Mouse (Mus musculus) C2C12 (cell line): ENCODE results near the gene Tnfsf4. TPM values are rescaled to one million over a fixed set of nuclear protein-coding genes. Genes with fewer than 3 reads are reported as not detected.

Experiments used
- H3K27me3 ChIP-seq: one replicate; pipeline ENCODE4 v1.6.1; 2011; ENCODE audit not compliant: control insufficient read depth, insufficient read depth, insufficient read length
- H3K36me3 ChIP-seq: one replicate; pipeline ENCODE4 v1.6.1; 2011; ENCODE audit not compliant: control insufficient read depth, insufficient read depth
- H3K4me3 ChIP-seq: one replicate; pipeline ENCODE4 v1.5.1; 2011; ENCODE audit warnings: mild to moderate bottlenecking, control low read depth; ENCODE audit not compliant: poor library complexity, insufficient read depth, severe bottlenecking
- H3K79me2 ChIP-seq: one replicate; pipeline ENCODE4 v1.6.1; 2011; ENCODE audit not compliant: control insufficient read depth, insufficient read depth
- H3K79me3 ChIP-seq: one replicate; pipeline ENCODE4 v1.6.1; 2011; ENCODE audit warnings: low read depth, control low read depth
- H3ac ChIP-seq: one replicate; pipeline ENCODE3; 2011; ENCODE audit warnings: low read depth; ENCODE audit not compliant: control insufficient read depth, insufficient read length
- CEBPB ChIP-seq: IDR thresholded peaks from one replicate; pipeline ENCODE4 v1.6.1; 2011; ENCODE audit warnings: low read depth, mild to moderate bottlenecking, control low read depth, moderate library complexity
- CTCF ChIP-seq: IDR thresholded peaks from one replicate; pipeline ENCODE4 v1.5.1; 2011; ENCODE audit not compliant: control insufficient read depth, insufficient read depth, insufficient read length
- FOSL1 ChIP-seq: IDR thresholded peaks from one replicate; pipeline ENCODE4 v1.8.0; 2011; ENCODE audit warnings: mild to moderate bottlenecking, low read length; ENCODE audit not compliant: poor library complexity, insufficient read depth, severe bottlenecking
- MAX ChIP-seq: IDR thresholded peaks from one replicate; pipeline ENCODE4 v1.6.1; 2011; ENCODE audit warnings: mild to moderate bottlenecking, control low read depth
- MYOD1 ChIP-seq: IDR thresholded peaks from one replicate; pipeline ENCODE4 v1.6.1; 2011; ENCODE audit warnings: low read depth; ENCODE audit not compliant: control insufficient read depth, insufficient read length
- MYOG ChIP-seq: IDR thresholded peaks from one replicate; pipeline ENCODE4 v1.6.1; 2011; ENCODE audit not compliant: control insufficient read depth, insufficient read length; ENCODE audit errors: extremely low read depth
- USF1 ChIP-seq: IDR thresholded peaks from one replicate; pipeline ENCODE4 v1.6.1; 2011; ENCODE audit warnings: low read depth, mild to moderate bottlenecking, control low read depth, moderate library complexity
- polyA plus RNA-seq: library from polyadenylated mRNA; unstranded; fragments of >200 nt; fragmentation: generic; extraction: Trizol; gene quantifications from one replicate; pipeline ENCODE4 v1.2.1, GENCODE M21; 2012; ENCODE audit warnings: missing spikeins

Tnfsf4 gene
- polyA plus RNA-seq, 1 experiment = not detected

GRCm38 (mm10) chr1:161463388-161464085 lies 68.3 kb downstream of the Tnfsf4 start:
- Histone ChIP-seq H3K4me3 (no peak overlapping the region), H3K79me3 (no peaks in the 10 kb centered on the region), H3K36me3 (no peaks in the 10 kb centered on the region), H3ac (no peak overlapping the region), H3K27me3 (no peaks in the 10 kb centered on the region), H3K79me2 (no peaks in the 10 kb centered on the region)
- no peak for TF ChIP-seq FOSL1
- no peak for TF ChIP-seq CEBPB
- TF ChIP-seq MYOD1 = no peak
- no peak for TF ChIP-seq MAX
- no peak for TF ChIP-seq CTCF
- no peak for TF ChIP-seq MYOG
- no peak for TF ChIP-seq USF1

Other genes starting within 250 kb of the Tnfsf4 start
- not detected for gene Tex50, start 236.1 kb upstream of the Tnfsf4 start, polyA plus RNA-seq
- gene Prdx6, start 144.2 kb upstream of the Tnfsf4 start, polyA plus RNA-seq = 300 TPM
- gene Tnfsf18, start 99.2 kb downstream of the Tnfsf4 start, polyA plus RNA-seq = 0.04 TPM